Mouse (Mus musculus) stomach, embryonic 14.5 days (tissue): ENCODE measurements around the gene Vdac2. TPM values are rescaled to one million over a fixed set of nuclear protein-coding genes. Genes with fewer than 3 reads are reported as not detected.

ENCODE experiments used
- ATAC-seq: fragments of 200-750 bp; cut with Nextera tagmentation; 2 replicates; pipeline ENCODE4 v1.8.0; 2017; ENCODE audit warnings: low read depth, moderate TSS enrichment; ENCODE audit not compliant: insufficient number of reproducible peaks, insufficient read depth, low FRiP score
- H3K27ac ChIP-seq: fragments of 300-500 bp; sonication (generic); 2 replicates; pipeline ENCODE4 v1.5.1; 2014; ENCODE audit warnings: mild to moderate bottlenecking, low read length, moderate library complexity, mixed read lengths
- H3K27me3 ChIP-seq: fragments of 300-500 bp; sonication (generic); 2 replicates; pipeline ENCODE4 v1.6.1; 2014; ENCODE audit warnings: low read length, control low read depth, mixed read lengths; ENCODE audit not compliant: control insufficient read depth, insufficient read depth
- H3K36me3 ChIP-seq: fragments of 300-500 bp; sonication (generic); 2 replicates; pipeline ENCODE4 v1.6.1; 2014; ENCODE audit warnings: mild to moderate bottlenecking, control low read depth, low read length, moderate library complexity, mixed read lengths; ENCODE audit not compliant: control insufficient read depth, insufficient read depth
- H3K4me1 ChIP-seq: fragments of 300-500 bp; sonication (generic); 2 replicates; pipeline ENCODE4 v1.6.1; 2014; ENCODE audit warnings: low read length, control low read depth, mixed read lengths; ENCODE audit not compliant: control insufficient read depth, insufficient read depth
- H3K4me2 ChIP-seq: fragments of 300-500 bp; sonication (generic); replicated peaks from 2 replicates; pipeline ENCODE4 v1.6.1; 2014; ENCODE audit warnings: low read depth, low read length, control low read depth
- H3K4me3 ChIP-seq: fragments of 300-500 bp; sonication (generic); 2 replicates; pipeline ENCODE4 v1.5.1; 2014; ENCODE audit warnings: low read depth, low read length, control low read depth
- H3K9ac ChIP-seq: fragments of 300-500 bp; sonication (generic); replicated peaks from 2 replicates; pipeline ENCODE4 v1.6.1; 2014; ENCODE audit warnings: low read depth, mild to moderate bottlenecking, control low read depth, low read length, moderate library complexity, mixed read lengths
- H3K9me3 ChIP-seq: fragments of 300-500 bp; sonication (generic); 2 replicates; pipeline ENCODE4 v1.6.1; 2016; ENCODE audit warnings: low read depth, low read length, control low read depth; ENCODE audit not compliant: control insufficient read depth
- WGBS: fragments of 180-500 bp; shearing (Covaris S2); extraction: QIAGEN DNeasy Blood & Tissue Kit; methylation state at CpG from one replicate; pipeline ENCODE4 v1.1.7; 2014; 5-methylcytosine and 5-hydroxymethylcytosine counted together
- polyA plus RNA-seq: library from polyadenylated mRNA; unstranded; fragments of >200 nt; fragmentation: Nextera tagmentation; extraction: Ambion mirVana; gene quantifications from 2 replicates; pipeline ENCODE4 v1.2.1, GENCODE M21; 2014

The Vdac2 gene
- polyA plus RNA-seq, 1 experiment from 2014 or later, result 278 TPM

DNA sequence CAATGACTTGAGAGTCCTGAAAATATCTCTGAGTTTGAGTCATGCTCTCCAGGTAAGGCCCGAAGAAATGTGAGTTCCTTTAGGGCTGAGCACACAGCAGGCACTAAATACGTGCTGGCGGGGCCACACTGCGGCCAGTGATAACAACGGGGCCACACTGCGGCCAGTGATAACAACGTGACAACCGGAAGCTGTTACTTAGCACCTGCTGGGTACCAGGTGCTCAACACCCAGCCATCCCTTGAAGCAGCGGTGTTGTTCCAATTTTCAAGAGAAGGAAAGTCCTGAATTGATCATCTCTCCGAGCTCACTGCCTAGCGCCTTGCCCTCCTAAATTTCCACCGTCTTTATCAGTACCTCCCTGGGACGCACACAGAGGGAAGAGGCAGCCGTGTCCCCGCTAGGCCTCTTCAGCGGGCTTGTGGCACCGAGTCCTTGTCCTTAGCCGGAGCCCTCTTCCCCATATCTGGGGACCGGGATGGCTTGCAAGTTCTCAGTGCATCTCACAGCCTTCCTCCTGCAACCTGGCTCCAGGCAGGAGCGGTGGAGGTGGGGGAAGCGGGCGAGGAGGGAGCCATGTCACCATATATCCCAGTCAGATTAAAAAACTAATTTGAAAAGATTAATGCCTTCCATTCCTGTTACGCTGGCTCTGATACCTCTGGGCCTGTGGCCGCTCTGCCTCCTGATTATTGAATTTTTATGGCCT, 25.5 kb downstream of the Vdac2 start:
- no peak overlapping the region for H3K4me2 ChIP-seq
- H3K4me3 ChIP-seq, result no peak overlapping the region
- WGBS, result 76% methylated on average over 24 of the region's 24 CpGs
- no peaks in the 10 kb centered on the region for H3K9me3 ChIP-seq
- ATAC-seq, result no peak
- H3K36me3 ChIP-seq, result peaks cover 12% of the 10 kb centered on the region
- H3K9ac ChIP-seq, result no peak overlapping the region
- H3K27ac ChIP-seq, result no peak overlapping the region
- H3K4me1 ChIP-seq, result peaks cover 19% of the 10 kb centered on the region; the same call in 1 of the 2 replicates
- H3K27me3 ChIP-seq, result no peaks in the 10 kb centered on the region

DNA sequence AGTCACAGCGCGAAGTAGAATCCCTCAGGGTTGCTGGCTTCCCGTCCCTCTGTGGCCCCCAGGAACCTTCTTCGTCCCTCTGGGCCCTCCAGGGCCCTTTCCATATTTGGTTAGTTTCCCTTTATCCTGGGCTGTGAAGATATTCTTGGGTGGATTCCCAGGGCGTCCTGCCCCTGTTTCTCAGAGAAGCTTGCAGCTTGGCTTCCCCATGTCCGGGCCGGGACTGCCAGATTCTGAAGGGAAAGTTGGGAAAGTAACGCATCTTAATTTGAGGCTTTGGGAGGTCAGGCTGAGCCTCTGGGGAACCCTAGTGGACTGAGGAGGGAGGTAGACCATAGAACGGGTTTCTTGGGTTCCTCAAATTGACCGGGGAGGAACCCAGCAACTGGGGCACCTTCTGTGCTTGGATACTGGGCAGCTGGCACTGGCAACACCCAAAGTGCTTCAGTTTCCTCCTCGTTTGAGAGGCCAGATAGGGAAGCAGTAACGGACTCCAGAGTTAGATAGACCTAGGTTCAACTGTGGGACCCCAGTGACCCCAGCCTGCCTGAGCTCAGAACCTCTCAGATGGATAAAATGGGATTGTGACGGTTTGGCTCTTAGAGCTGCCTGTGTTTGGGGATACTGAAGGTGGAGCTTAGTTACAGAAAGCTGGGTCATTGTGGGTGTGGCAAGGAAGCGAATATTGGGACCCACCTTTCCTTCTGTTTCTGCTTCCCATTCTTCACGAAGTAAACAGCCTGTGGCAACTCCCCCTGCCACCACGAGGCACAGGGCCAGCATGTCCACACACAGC, 27.2 kb downstream of the Vdac2 start:
- Histone ChIP-seq H3K27me3 (no peaks in the 10 kb centered on the region), H3K4me1 (peaks cover 18% of the 10 kb centered on the region; the same call in 1 of the 2 replicates), H3K4me2 (no peak overlapping the region), H3K9me3 (no peaks in the 10 kb centered on the region), H3K4me3 (no peak overlapping the region), H3K27ac (no peak overlapping the region), H3K9ac (no peak overlapping the region), H3K36me3 (no peaks in the 10 kb centered on the region)
- WGBS, result 76% methylated on average over 16 of the region's 16 CpGs
- ATAC-seq, result no peak

DNA sequence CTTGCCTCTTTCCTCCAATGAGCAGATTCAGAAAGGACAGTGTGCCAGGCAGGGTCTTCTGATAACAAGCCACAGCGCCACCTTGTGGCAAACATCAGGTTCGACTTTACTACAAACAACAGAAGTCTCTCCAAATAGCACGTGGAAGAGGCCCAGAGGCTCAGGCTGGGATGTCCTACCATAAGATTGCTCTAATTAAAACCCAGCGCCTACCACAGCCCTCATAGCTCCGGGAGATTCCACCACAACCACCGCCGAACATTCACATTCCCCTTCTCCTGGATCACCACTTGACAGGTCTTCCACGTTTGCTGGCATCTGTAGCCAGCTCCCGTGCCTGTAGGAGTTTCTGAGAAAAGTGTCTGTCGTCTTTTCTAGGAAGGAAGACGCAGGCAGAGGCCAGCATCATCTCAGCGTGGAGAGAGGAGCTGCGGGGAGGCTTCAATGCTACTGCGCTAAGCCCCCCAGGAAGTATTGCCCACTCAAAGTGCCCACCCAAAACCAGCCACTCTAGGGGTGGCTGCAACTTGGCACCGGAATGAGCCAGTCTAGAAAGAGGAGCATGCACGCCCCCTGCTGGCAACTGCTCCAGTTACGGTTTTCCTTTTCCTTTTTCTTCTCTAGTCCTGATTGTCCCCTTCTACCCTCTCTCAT, 28.5 kb downstream of the Vdac2 start:
- H3K9ac ChIP-seq, result no peak overlapping the region
- ATAC-seq, result no peak
- 16% methylated on average over 17 of the region's 17 CpGs for WGBS

DNA sequence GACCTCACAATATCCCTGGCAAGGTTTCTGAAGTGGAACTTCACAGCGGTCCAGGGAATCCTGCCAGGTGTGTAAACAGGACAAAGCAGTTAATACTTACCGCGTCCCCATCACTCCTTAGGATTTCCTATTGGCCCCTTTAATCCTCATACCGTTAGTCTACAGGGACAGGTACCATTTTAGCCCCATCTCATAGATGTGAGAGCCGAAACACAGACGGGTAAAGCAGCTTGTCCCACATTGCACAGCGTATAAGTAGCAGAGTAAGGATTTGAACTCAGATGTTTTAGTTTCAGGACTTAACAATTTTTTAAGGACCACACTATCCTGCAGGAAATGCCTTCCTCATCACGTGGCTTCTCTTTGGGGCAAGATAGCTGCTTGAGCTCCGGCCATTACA, 29.2 kb downstream of the Vdac2 start:
- peaks cover 11% of the 10 kb centered on the region; the same call in 1 of the 2 replicates for H3K4me1 ChIP-seq
- H3K27me3 ChIP-seq, result no peaks in the 10 kb centered on the region
- no peak for ATAC-seq
- no peak overlapping the region for H3K9ac ChIP-seq
- H3K4me2 ChIP-seq, result peak overlapping the region; percentile 38; the same call in 1 of the 2 replicates
- 61% methylated on average over 9 of the region's 9 CpGs for WGBS
- H3K36me3 ChIP-seq, result no peaks in the 10 kb centered on the region
- H3K9me3 ChIP-seq, result no peaks in the 10 kb centered on the region
- H3K27ac ChIP-seq, result no peak overlapping the region; the same call in 1 of the 2 replicates
- H3K4me3 ChIP-seq, result no peak overlapping the region

More for the DNA sequence above, 28.5 kb downstream of the Vdac2 start:
- H3K4me3 ChIP-seq, result no peak overlapping the region
- no peaks in the 10 kb centered on the region for H3K9me3 ChIP-seq
- H3K36me3 ChIP-seq, result no peaks in the 10 kb centered on the region
- no peaks in the 10 kb centered on the region for H3K27me3 ChIP-seq
- H3K4me2 ChIP-seq, result peak overlapping the region; percentile 38
- H3K27ac ChIP-seq, result peak overlapping the region; percentile 12; the same call in 1 of the 2 replicates
- H3K4me1 ChIP-seq, result peaks cover 11% of the 10 kb centered on the region; the same call in 1 of the 2 replicates

DNA sequence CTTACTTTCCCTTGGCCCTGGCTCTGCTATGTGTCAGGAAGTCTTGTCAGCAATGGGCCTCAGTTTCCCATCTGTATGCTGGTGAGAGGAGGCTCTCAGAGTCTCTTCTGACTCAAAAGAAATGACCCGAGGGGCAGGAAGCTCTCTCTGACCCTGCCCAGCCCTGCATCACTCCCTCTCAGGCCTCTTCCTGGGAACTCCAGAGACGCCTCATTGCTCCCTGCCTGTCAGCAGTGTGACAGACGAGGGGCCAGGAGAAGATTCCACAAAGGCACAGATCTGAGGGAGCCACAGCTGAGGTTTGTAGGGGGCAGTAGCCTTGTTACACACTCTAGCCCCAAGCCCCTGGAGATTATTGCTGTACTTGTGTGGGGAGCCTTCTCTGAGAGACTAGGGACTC, 30.9 kb downstream of the Vdac2 start:
- H3K4me3 ChIP-seq, result no peak overlapping the region
- H3K27me3 ChIP-seq, result no peaks in the 10 kb centered on the region
- H3K36me3 ChIP-seq, result no peaks in the 10 kb centered on the region
- 46% methylated on average over 3 of the region's 3 CpGs for WGBS
- H3K27ac ChIP-seq, result no peak overlapping the region
- ATAC-seq, result no peak
- no peaks in the 10 kb centered on the region for H3K9me3 ChIP-seq
- no peak overlapping the region for H3K9ac ChIP-seq
- no peak overlapping the region for H3K4me2 ChIP-seq
- peaks cover 11% of the 10 kb centered on the region; the same call in 1 of the 2 replicates for H3K4me1 ChIP-seq

DNA sequence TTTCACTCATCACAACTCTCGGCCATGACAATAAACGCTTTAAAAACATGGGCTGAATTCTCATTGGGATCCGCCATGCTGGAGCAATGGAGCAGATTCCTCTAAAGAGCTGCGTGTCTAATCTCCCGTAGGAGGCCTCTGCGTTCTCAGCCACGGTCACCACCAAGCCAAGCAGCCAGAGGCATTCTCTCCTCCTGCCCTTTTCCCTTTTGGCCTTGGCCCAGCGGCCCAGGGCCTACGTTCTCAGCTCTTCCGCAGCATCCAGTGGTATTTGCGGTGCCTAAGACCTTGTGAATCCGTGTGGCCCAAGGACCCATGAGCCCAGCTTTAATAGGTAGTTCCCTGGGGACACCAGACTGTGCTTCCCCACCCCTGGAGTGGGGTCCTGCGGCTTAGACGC, 31.8 kb downstream of the Vdac2 start:
- no peak for ATAC-seq
- Histone ChIP-seq H3K4me1 (peaks cover 11% of the 10 kb centered on the region; the same call in 1 of the 2 replicates), H3K9ac (no peak overlapping the region), H3K27me3 (no peaks in the 10 kb centered on the region), H3K27ac (no peak overlapping the region), H3K4me3 (no peak overlapping the region), H3K9me3 (no peaks in the 10 kb centered on the region), H3K36me3 (no peaks in the 10 kb centered on the region), H3K4me2 (no peak overlapping the region)
- WGBS, result 85% methylated on average over 14 of the region's 14 CpGs

DNA sequence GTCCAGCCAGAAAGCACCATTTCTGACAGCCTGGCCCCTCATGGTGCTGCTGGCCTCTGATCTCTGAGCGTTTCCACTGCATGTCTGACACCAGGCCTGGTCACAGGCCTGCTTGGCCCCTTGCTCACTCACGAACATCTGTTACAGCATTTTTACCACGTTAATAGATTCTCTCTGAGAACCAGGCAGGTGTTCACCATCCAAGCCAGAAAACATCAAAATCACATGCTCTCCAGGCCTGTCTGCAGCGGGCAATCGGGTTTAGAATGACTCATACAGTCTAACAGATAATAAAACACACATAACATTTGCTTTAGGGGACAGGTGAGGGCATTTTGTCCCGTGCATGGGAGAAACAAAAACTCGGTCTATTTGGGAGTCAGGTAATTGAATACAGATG, 41.3 kb downstream of the Vdac2 start:
- peak; percentile 28; the same call in 1 of the 2 replicates for ATAC-seq
- 26% methylated on average over 7 of the region's 7 CpGs for WGBS
- no peaks in the 10 kb centered on the region for H3K36me3 ChIP-seq
- H3K27me3 ChIP-seq, result no peaks in the 10 kb centered on the region
- H3K4me3 ChIP-seq, result no peak overlapping the region
- H3K4me1 ChIP-seq, result 0 out of 2 replicates have a peak, but pooled peaks cover 3% of the 10 kb centered on the region
- H3K27ac ChIP-seq, result no peak overlapping the region
- H3K4me2 ChIP-seq, result no peak overlapping the region
- no peak overlapping the region for H3K9ac ChIP-seq
- no peaks in the 10 kb centered on the region for H3K9me3 ChIP-seq

DNA sequence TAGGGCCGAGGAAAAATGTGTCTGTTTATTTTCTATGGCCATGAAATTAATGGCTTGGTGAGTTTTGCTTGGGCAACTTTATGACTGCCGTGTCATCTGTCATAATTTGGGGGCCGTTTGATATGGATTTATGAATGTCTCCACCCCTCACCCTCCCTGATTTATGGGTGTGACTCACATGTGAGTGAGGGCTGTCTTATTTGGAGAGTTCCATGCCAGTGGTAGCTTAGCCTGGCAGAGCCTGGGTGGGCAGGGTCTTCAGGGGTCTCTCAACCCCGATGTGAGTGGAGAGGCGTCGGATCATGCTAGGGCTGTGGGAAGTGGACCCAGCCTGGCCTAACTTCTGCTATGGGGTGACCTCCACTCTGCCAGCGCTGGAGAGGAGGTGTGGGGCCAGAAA, 41.8 kb downstream of the Vdac2 start:
- Histone ChIP-seq H3K4me3 (no peak overlapping the region), H3K27me3 (no peaks in the 10 kb centered on the region), H3K9me3 (no peaks in the 10 kb centered on the region), H3K4me1 (0 out of 2 replicates have a peak, but pooled peaks cover 3% of the 10 kb centered on the region), H3K9ac (no peak overlapping the region), H3K36me3 (no peaks in the 10 kb centered on the region), H3K27ac (no peak overlapping the region), H3K4me2 (no peak overlapping the region)
- WGBS, result 75% methylated on average over 7 of the region's 7 CpGs
- ATAC-seq, result no peak
